Mouse (Mus musculus): ENCODE measurements around the gene Gm49510. TPM values are rescaled to one million over a fixed set of nuclear protein-coding genes. Genes with fewer than 3 reads are reported as not detected.

Gm49510 gene
- total RNA-seq, 2 experiments from 2014 or later: 1.3 TPM; not detected in 1

GRCm38 (mm10) chr15:78934784-78935320, 35.4 kb downstream of the Gm49510 start, which contains the start of gene Nol12:
Gene Nol12 (plus strand): TSS chr15:78934933.
- ATAC-seq (replicated peaks; ENCODE audit: low FRiP score, poor library complexity, severe bottlenecking): peak; percentile 92

- ATAC-seq (replicated peaks; ENCODE audit: low FRiP score, poor library complexity, severe bottlenecking): no peak; the same call in 1 of the 2 replicates
Measured at GRCm38 (mm10) chr15:78936403-78936802, 36.9 kb downstream of the Gm49510 start.

DNA sequence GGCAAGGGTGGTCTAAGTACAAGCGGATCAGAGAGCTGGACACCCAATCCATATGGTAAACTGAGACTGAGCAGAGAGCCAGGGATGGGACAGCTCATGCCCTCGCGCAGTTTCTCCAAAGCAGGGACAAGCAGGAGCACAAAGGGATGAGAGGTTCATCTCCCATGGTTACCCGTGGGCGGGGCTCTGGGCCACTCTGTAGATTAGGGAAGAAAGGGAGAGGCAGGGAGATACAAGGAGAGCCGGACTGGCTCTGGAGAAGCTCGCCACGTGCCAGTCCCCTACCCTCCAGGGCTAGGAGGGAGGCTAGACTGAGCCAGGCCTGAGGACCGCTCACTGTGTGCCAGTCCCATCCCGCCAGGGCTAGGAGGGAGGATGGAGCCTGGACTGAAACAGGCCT, 37.8 kb downstream of the Gm49510 start:
- ATAC-seq (replicated peaks; ENCODE audit: low FRiP score, poor library complexity, severe bottlenecking): no peak

DNA sequence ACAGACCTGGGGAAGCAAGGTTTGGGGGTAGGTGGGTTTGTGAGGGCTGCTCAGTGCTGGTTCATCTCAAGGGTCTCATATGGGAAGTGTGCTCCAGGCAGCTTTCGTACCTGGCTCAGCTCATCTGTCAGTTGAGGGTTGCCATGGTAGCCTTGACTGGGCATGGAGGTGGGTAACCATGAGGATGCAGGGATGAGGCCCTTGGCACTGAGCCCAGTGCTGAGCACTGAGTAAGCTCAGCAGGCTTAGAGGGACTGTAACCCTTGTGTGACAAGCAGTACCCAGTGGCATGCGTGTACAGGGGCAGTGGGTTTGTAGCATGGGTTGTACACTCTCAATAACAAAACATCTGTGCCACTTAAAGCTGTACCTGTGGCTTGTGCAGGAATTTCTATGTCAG, 38.5 kb downstream of the Gm49510 start:
- ATAC-seq (replicated peaks; ENCODE audit: low FRiP score, poor library complexity, severe bottlenecking): no peak

DNA sequence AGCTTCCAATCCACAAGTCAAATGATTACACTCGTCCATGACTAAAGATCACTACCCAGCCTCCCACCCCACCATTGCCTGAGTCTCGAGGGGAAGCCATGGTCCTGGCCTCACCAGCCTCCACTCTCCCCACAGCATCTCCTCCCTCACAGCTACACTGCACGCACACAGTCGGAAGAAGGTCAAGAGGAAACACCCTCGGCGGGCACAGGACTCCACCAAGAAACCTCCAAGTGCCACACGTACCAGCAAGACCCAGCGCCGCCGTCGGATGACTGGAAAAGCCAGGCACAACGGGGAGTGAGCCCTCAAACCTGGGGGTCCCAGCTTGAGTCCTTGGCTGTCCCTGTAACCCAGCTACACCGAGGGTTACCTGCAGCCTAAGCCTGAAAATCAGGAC, 40.9 kb downstream of the Gm49510 start:
- ATAC-seq (replicated peaks; ENCODE audit: low FRiP score, poor library complexity, severe bottlenecking): no peak

DNA sequence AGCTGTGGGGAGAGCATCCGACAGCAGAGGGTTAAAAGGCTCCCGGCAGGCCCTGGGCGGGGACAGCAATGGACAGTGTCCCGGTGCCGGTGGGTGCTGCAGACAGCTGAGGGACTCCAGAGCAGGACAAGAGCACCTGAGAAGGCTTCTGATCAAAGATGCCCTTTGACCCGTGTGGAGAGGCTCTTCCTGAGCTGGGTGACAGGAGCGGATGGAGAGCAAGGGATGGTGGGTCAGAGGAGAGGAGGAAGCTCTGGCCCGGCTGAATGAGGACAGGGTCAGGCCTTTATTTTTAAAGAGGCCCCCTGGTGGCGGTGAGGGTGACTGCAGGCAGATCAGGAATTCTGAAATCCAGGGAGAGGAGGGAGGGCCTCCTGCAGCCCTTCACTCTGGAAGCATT, 43.2 kb downstream of the Gm49510 start:
- peak; percentile 71 for ATAC-seq (replicated peaks; ENCODE audit: low FRiP score, poor library complexity, severe bottlenecking)

DNA sequence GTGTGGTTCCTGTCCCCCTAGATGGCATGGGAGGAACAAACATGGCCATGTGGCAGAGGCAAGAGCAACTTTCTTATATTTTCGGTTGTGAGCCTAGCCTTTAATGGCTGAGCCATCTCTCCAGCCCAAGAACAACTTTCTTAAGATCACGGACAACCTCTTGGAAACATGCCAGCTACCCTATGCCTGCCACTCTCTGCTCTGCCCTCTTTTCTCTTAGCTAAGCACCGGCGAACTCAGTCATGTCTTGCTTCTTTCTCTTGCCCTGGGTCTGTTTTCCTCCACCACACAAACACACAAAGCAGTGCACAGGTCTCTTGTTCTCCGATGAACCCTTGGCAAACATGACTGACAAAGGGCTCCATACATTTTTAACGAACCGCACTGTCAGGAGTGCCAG, 46.8 kb downstream of the Gm49510 start:
- ATAC-seq (replicated peaks; ENCODE audit: low FRiP score, poor library complexity, severe bottlenecking): no peak

DNA sequence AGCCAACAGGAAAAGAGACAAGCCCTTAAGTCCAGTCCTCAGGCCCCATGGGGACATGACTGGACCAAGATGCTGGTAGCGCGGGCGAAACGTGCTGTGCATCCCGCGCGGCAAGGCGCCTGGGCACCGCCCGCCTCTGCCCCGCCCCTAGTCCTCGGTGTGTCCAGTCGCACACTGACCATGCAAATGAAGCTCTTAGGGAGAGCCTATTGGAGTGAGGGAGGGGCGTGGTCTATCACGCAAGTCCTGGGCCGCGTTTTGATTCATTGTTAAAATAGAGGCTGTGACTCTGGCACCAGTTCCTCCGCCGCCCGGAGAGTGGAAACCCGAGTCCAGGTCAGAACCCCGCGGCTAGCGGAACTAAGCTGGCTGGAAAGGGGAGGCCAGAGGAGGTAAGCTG, 48.2 kb downstream of the Gm49510 start, which contains the start of gene Triobp:
TSS of gene Triobp (plus strand) at position 68 of the 400 bp plus-strand sequence.
- peak; percentile 81 for ATAC-seq (replicated peaks; ENCODE audit: low FRiP score, poor library complexity, severe bottlenecking)

GRCm38 (mm10) chr15:78948152-78948725, 48.8 kb downstream of the Gm49510 start:
- no peak for ATAC-seq (replicated peaks; ENCODE audit: low FRiP score, poor library complexity, severe bottlenecking)

DNA sequence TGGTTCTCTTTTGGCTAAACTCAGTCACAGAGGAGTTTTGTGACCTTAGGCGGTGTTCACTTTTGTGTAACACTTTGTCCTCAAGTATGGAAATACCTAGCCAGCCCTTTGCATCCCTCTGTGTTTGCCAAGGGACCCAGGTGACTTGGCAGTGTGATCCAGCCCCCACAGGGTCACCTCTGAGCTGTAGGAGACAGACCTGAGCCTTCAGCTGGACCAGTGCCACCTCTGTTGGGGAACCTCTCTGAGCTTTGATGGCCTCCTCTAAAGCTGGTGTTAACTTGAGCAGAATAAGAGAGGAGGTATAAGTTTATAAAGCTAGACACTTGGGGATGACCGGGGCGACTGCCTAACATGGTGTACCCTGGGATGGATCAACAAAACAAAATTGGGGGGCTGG, 49.4 kb downstream of the Gm49510 start:
- no peak for ATAC-seq (replicated peaks; ENCODE audit: low FRiP score, poor library complexity, severe bottlenecking)

GRCm38 (mm10) chr15:78955663-78956062, 56.2 kb downstream of the Gm49510 start:
- no peak for ATAC-seq (replicated peaks; ENCODE audit: low FRiP score, poor library complexity, severe bottlenecking)

DNA sequence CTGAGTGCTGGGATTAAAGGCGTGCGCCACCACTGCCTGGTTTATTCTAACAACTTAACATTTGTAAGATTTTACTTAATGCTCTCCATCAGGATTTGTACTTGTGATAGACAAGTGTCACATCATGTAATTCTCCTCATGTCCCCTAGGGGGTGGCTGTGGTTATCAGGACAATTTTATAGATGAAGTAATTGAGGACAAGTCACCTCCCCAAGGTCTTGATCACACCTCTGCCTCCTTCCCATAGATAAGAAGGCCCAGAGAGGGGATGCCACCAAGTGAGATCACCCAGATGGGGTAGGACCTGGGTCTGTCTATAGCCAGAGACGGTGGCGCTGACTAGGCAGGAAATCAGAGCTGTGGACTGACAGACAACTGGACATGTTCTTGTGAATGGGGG, 56.9 kb downstream of the Gm49510 start:
- ATAC-seq (replicated peaks; ENCODE audit: low FRiP score, poor library complexity, severe bottlenecking): no peak

- no peak for ATAC-seq (replicated peaks; ENCODE audit: low FRiP score, poor library complexity, severe bottlenecking)
Measured at GRCm38 (mm10) chr15:78957021-78957420, 57.6 kb downstream of the Gm49510 start.

DNA sequence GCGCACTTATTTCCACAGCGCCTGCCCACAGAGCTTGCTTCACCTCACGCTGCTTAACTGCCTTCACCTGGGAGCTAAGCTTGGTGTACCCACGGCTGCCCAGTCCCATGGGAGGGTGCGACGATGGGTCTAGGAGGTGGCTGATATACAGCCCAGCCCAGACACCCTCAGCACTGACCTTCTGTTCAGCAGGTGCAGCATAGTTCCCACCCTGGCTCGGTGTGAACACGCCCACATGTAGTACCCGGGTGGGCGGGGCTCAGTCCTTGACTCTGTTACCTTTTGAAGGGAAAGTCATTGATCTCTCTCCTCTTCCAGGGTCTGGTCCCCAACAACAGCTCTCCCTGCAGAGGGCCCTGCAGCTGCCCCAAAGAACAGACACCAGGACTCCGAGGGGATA, 60.1 kb downstream of the Gm49510 start:
- ATAC-seq (replicated peaks; ENCODE audit: low FRiP score, poor library complexity, severe bottlenecking): no peak

DNA sequence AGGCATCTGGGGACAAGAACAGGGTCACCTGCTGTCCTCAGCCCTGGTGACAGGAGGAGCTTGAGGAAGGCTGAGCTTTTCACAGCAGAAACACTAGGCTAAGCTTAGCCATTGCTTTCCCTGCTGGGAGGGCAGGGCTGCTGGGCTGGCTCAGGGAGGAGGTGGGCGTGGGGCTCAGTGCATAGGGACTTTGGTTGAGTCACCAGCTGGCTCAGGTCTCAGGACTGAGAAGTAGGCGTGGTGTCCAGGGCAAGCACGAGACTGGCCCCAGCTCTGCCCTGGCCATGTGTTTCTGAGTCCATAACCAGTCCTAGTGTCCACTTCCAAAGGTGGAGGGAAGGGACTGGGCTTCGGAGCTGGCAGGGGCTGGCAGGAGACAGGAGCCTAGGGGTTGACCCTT, 60.6 kb downstream of the Gm49510 start:
- no peak for ATAC-seq (replicated peaks; ENCODE audit: low FRiP score, poor library complexity, severe bottlenecking)

DNA sequence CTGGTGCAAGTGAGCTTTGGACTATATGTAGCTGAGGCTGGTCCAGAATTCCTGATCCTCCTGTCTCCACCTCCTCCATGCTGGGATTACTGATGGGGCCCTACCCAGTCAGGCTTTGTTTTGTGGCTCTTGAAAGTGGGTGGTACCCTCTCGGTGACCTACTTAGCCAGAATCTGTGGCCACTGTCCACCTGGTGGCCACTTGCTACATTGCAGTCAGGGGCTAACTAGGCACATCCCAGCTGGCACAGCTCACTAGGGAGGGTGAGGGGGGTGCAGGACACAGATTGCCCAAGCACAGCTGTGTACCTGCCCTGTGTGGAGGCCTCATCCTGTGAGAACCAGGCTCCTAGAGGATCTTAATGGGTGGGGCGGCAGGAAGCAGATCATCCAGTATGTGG, 63.4 kb downstream of the Gm49510 start:
- peak; percentile 69; the same call in 1 of the 2 replicates for ATAC-seq (replicated peaks; ENCODE audit: low FRiP score, poor library complexity, severe bottlenecking)

Other genes starting within 250 kb of the Gm49510 start
- gene Elfn2, start 180.9 kb upstream of the Gm49510 start, total RNA-seq (2015; ENCODE audit: low replicate concordance): not detected in 2 replicates
- not detected in 2 replicates for gene Elfn2, start 180.9 kb upstream of the Gm49510 start, total RNA-seq (2017; ENCODE audit: low replicate concordance)
- 1.7 and 1.8 TPM in 2 replicates for gene Mfng, start 126.2 kb upstream of the Gm49510 start, total RNA-seq (2015; ENCODE audit: low replicate concordance)
- 2.3 TPM in 1 of 2 replicates, not detected in the other for gene Mfng, start 126.2 kb upstream of the Gm49510 start, total RNA-seq (2017; ENCODE audit: low replicate concordance)
- gene Card10, start 96.6 kb upstream of the Gm49510 start, total RNA-seq (2015; ENCODE audit: low replicate concordance): 0.42 and 0.72 TPM in 2 replicates
- not detected in 2 replicates for gene Card10, start 96.6 kb upstream of the Gm49510 start, total RNA-seq (2017; ENCODE audit: low replicate concordance)
- not detected in 2 replicates for gene Cdc42ep1, start 57.0 kb upstream of the Gm49510 start, total RNA-seq (2015; ENCODE audit: low replicate concordance)
- not detected in 2 replicates for gene Cdc42ep1, start 57.0 kb upstream of the Gm49510 start, total RNA-seq (2017; ENCODE audit: low replicate concordance)
- not detected in 2 replicates for gene Lgals2, start 44.1 kb upstream of the Gm49510 start, total RNA-seq (2015; ENCODE audit: low replicate concordance)
- gene Lgals2, start 44.1 kb upstream of the Gm49510 start, total RNA-seq (2017; ENCODE audit: low replicate concordance): not detected in 2 replicates
- 22.0 and 25.2 TPM in 2 replicates for gene Gga1, start 22.5 kb upstream of the Gm49510 start, total RNA-seq (2015; ENCODE audit: low replicate concordance)
- gene Gga1, start 22.5 kb upstream of the Gm49510 start, total RNA-seq (2017; ENCODE audit: low replicate concordance): 3.5 and 6.0 TPM in 2 replicates
- gene Sh3bp1, start 101 bp downstream of the Gm49510 start, total RNA-seq (2015; ENCODE audit: low replicate concordance): 17.7 and 21.4 TPM in 2 replicates
- 0.26 and 7.1 TPM in 2 replicates for gene Sh3bp1, start 101 bp downstream of the Gm49510 start, total RNA-seq (2017; ENCODE audit: low replicate concordance)
- gene Pdxp, start 14.3 kb downstream of the Gm49510 start, total RNA-seq (2015; ENCODE audit: low replicate concordance): 0.72 and 2.1 TPM in 2 replicates
- gene Pdxp, start 14.3 kb downstream of the Gm49510 start, total RNA-seq (2017; ENCODE audit: low replicate concordance): 1.4 TPM in 1 of 2 replicates, not detected in the other
- 66.7 and 92.6 TPM in 2 replicates for gene Lgals1, start 27.1 kb downstream of the Gm49510 start, total RNA-seq (2015; ENCODE audit: low replicate concordance)
- gene Lgals1, start 27.1 kb downstream of the Gm49510 start, total RNA-seq (2017; ENCODE audit: low replicate concordance): 67.5 and 70.4 TPM in 2 replicates
- gene Nol12, start 35.3 kb downstream of the Gm49510 start, total RNA-seq (2015; ENCODE audit: low replicate concordance): 12.6 and 22.6 TPM in 2 replicates
- gene Nol12, start 35.3 kb downstream of the Gm49510 start, total RNA-seq (2017; ENCODE audit: low replicate concordance): 6.8 and 11.2 TPM in 2 replicates
- gene Triobp, start 48.1 kb downstream of the Gm49510 start, total RNA-seq (2015; ENCODE audit: low replicate concordance): 40.7 and 72.8 TPM in 2 replicates
- 46.2 and 61.3 TPM in 2 replicates for gene Triobp, start 48.1 kb downstream of the Gm49510 start, total RNA-seq (2017; ENCODE audit: low replicate concordance)
- 13.7 and 21.4 TPM in 2 replicates for gene H1f0, start 128.8 kb downstream of the Gm49510 start, total RNA-seq (2015; ENCODE audit: low replicate concordance)
- gene H1f0, start 128.8 kb downstream of the Gm49510 start, total RNA-seq (2017; ENCODE audit: low replicate concordance): 16.7 and 19.7 TPM in 2 replicates
- not detected in 2 replicates for gene Galr3, start 142.2 kb downstream of the Gm49510 start, total RNA-seq (2015; ENCODE audit: low replicate concordance)
- gene Galr3, start 142.2 kb downstream of the Gm49510 start, total RNA-seq (2017; ENCODE audit: low replicate concordance): not detected in 2 replicates
- gene Ankrd54, start 163.2 kb downstream of the Gm49510 start, total RNA-seq (2015; ENCODE audit: low replicate concordance): 64.9 and 75.0 TPM in 2 replicates
- 37.3 and 66.5 TPM in 2 replicates for gene Ankrd54, start 163.2 kb downstream of the Gm49510 start, total RNA-seq (2017; ENCODE audit: low replicate concordance)
- gene Eif3l, start 175.5 kb downstream of the Gm49510 start, total RNA-seq (2015; ENCODE audit: low replicate concordance): 50.1 and 69.2 TPM in 2 replicates
- gene Eif3l, start 175.5 kb downstream of the Gm49510 start, total RNA-seq (2017; ENCODE audit: low replicate concordance): 47.1 and 47.9 TPM in 2 replicates
- gene Micall1, start 209.2 kb downstream of the Gm49510 start, total RNA-seq (2015; ENCODE audit: low replicate concordance): 0.72 TPM in 1 of 2 replicates, not detected in the other
- 1.7 and 4.1 TPM in 2 replicates for gene Micall1, start 209.2 kb downstream of the Gm49510 start, total RNA-seq (2017; ENCODE audit: low replicate concordance)
- 15.1 and 32.7 TPM in 2 replicates for gene Polr2f, start 241.3 kb downstream of the Gm49510 start, total RNA-seq (2015; ENCODE audit: low replicate concordance)
- gene Polr2f, start 241.3 kb downstream of the Gm49510 start, total RNA-seq (2017; ENCODE audit: low replicate concordance): 17.0 and 20.3 TPM in 2 replicates
- gene 1700088E04Rik, start 241.6 kb downstream of the Gm49510 start, total RNA-seq (2015; ENCODE audit: low replicate concordance): not detected in 2 replicates
- not detected in 2 replicates for gene 1700088E04Rik, start 241.6 kb downstream of the Gm49510 start, total RNA-seq (2017; ENCODE audit: low replicate concordance)